Mouse (Mus musculus): ENCODE data around the gene Skil. TPM values are rescaled to one million over a fixed set of nuclear protein-coding genes. Genes with fewer than 3 reads are reported as not detected.

Gene Skil
- 20.4 and 23.5 TPM in 2 replicates for polyA plus RNA-seq (2015; fragmentation: Nextera tagmentation; extraction: Ambion mirVana)

DNA sequence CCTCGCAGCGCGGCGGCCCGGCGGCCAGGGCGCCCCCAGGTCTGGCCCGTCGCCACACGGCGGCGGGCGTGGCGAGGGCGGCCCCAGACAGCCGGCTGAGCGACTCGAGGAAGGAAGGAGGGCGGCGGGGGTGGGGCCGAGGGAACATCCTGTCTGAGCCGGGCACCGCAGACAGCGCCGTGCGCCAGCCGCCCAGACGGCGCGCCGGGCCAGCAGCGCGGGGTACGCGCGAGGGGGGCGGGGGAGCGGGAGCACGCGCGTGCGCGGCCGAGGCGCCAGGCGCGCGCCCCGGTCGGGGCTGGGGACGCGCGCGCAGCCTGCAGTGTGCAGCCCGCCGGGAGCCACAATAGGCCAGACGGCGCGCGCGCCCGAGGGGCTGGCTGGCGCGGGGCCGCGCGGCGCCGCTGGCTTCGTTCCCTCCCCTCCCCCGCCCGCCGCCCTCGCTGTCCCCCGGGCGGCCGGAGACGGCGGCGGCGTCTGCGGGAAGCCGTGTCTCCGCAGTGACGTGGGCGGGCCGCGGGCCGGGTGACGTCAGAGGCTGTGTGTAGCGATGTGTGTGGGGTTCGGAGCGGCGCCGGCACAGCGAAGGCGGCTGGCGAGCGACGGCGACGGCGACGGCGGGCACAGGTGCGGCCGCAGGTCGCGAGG lies at the start of gene Skil:
Gene Skil (plus strand): TSS at position 528 of the 648 bp plus-strand sequence.
- 0% methylated on average over 31 of the region's 109 CpGs for WGBS
- Histone ChIP-seq H3K9me3 (ENCODE audit: control insufficient read depth, low read length) (no peaks in the 10 kb centered on the region), H3K4me2 (ENCODE audit: low read length) (peak within 1 kb of the TSS; percentile 82), H3K36me3 (ENCODE audit: control insufficient read depth, insufficient read depth, low read length) (0 out of 2 replicates have a peak, but pooled peaks cover 2% of the 10 kb centered on the region), H3K4me1 (ENCODE audit: control insufficient read depth, insufficient read depth, low read depth, low read length) (peaks cover 28% of the 10 kb centered on the region), H3K27me3 (replicated peaks; ENCODE audit: control insufficient read depth, insufficient read depth, low read length) (no peaks in the 10 kb centered on the region), H3K4me3 (ENCODE audit: low read length) (peak within 1 kb of the TSS; percentile 86), H3K27ac (ENCODE audit: low read depth, low read length) (peak within 1 kb of the TSS; percentile 100), H3K9ac (ENCODE audit: low read depth, low read length) (peak within 1 kb of the TSS; percentile 96)
- peak; percentile 96 for ATAC-seq

DNA sequence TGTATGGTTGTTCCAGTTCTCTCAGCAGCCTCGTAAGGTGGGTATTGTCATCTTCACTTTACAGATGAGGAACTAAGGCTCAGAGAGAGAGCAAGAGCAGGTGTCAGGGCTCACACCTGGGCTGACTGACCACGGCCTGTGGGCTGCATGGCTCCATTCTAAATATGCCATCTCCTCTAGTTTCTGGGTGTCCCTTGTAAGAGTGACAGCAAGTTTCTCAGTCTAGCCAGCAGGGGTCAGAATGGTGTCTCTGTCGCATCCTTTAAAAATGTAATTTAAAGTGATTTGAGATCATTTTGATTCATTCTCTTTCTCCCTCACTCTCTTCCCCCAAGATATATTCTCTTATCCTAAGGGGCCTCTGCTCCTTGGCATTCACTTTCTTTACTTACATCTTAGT lies 47.6 kb upstream of the Skil start:
- WGBS = 66% methylated on average over 3 of the region's 3 CpGs
- no peak overlapping the region for H3K4me2 ChIP-seq (ENCODE audit: low read length)
- H3K9me3 ChIP-seq (ENCODE audit: control insufficient read depth, low read length) = no peaks in the 10 kb centered on the region
- peaks cover 6% of the 10 kb centered on the region; the same call in 1 of the 2 replicates for H3K36me3 ChIP-seq (ENCODE audit: control insufficient read depth, insufficient read depth, low read length)
- no peak overlapping the region for H3K9ac ChIP-seq (ENCODE audit: low read depth, low read length)
- no peaks in the 10 kb centered on the region for H3K27me3 ChIP-seq (replicated peaks; ENCODE audit: control insufficient read depth, insufficient read depth, low read length)
- H3K4me3 ChIP-seq (ENCODE audit: low read length) = no peak overlapping the region
- no peak for ATAC-seq
- H3K27ac ChIP-seq (ENCODE audit: low read depth, low read length) = no peak overlapping the region
- no peaks in the 10 kb centered on the region for H3K4me1 ChIP-seq (ENCODE audit: control insufficient read depth, insufficient read depth, low read depth, low read length)

- no peak overlapping the region for H3K4me3 ChIP-seq (ENCODE audit: low read length)
- H3K27me3 ChIP-seq (replicated peaks; ENCODE audit: control insufficient read depth, insufficient read depth, low read length) = no peaks in the 10 kb centered on the region
- H3K36me3 ChIP-seq (ENCODE audit: control insufficient read depth, insufficient read depth, low read length) = peaks cover 6% of the 10 kb centered on the region; the same call in 1 of the 2 replicates
- ATAC-seq = no peak
- H3K9ac ChIP-seq (ENCODE audit: low read depth, low read length) = no peak overlapping the region
- H3K9me3 ChIP-seq (ENCODE audit: control insufficient read depth, low read length) = no peaks in the 10 kb centered on the region
- H3K4me1 ChIP-seq (ENCODE audit: control insufficient read depth, insufficient read depth, low read depth, low read length) = no peaks in the 10 kb centered on the region
- no peak overlapping the region for H3K4me2 ChIP-seq (ENCODE audit: low read length)
- no peak overlapping the region for H3K27ac ChIP-seq (ENCODE audit: low read depth, low read length)
- WGBS = 90% methylated on average over 5 of the region's 5 CpGs
Measured at GRCm38 (mm10) chr3:31049087-31049486, 45.8 kb upstream of the Skil start.

DNA sequence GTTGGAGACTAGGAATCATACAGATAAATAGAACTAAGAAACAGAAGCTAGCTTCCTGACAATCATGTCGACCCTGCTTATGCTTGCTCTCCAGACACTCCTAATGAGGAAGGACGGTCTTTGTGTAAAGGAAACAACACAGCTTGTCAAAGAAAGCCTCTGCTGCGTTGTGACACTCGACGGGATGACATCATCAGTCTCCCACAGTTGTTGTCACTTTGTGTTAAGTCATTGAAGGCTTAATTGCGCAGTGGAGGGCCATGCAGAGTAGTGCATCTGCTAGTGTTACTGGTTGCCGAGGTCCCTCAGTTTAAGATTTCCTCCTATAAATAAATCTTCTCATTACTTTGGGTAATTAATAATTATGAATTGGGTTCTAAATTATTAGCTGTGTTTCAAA lies 44.5 kb upstream of the Skil start:
- Histone ChIP-seq H3K4me1 (ENCODE audit: control insufficient read depth, insufficient read depth, low read depth, low read length) (no peaks in the 10 kb centered on the region), H3K9me3 (ENCODE audit: control insufficient read depth, low read length) (no peaks in the 10 kb centered on the region), H3K27ac (ENCODE audit: low read depth, low read length) (no peak overlapping the region), H3K9ac (ENCODE audit: low read depth, low read length) (no peak overlapping the region), H3K36me3 (ENCODE audit: control insufficient read depth, insufficient read depth, low read length) (peaks cover 6% of the 10 kb centered on the region; the same call in 1 of the 2 replicates), H3K4me2 (ENCODE audit: low read length) (no peak overlapping the region), H3K27me3 (replicated peaks; ENCODE audit: control insufficient read depth, insufficient read depth, low read length) (no peaks in the 10 kb centered on the region), H3K4me3 (ENCODE audit: low read length) (no peak overlapping the region)
- peak; percentile 79; the same call in 1 of the 2 replicates for ATAC-seq
- 66% methylated on average over 7 of the region's 7 CpGs for WGBS

GRCm38 (mm10) chr3:31051730-31052129 lies 43.1 kb upstream of the Skil start:
- Histone ChIP-seq H3K9ac (ENCODE audit: low read depth, low read length) (no peak overlapping the region), H3K27me3 (replicated peaks; ENCODE audit: control insufficient read depth, insufficient read depth, low read length) (no peaks in the 10 kb centered on the region), H3K4me3 (ENCODE audit: low read length) (no peak overlapping the region), H3K9me3 (ENCODE audit: control insufficient read depth, low read length) (no peaks in the 10 kb centered on the region), H3K27ac (ENCODE audit: low read depth, low read length) (no peak overlapping the region), H3K4me1 (ENCODE audit: control insufficient read depth, insufficient read depth, low read depth, low read length) (peaks cover 3% of the 10 kb centered on the region; the same call in 1 of the 2 replicates), H3K4me2 (ENCODE audit: low read length) (no peak overlapping the region), H3K36me3 (ENCODE audit: control insufficient read depth, insufficient read depth, low read length) (peaks cover 4% of the 10 kb centered on the region; the same call in 1 of the 2 replicates)
- 79% methylated on average over 9 of the region's 9 CpGs for WGBS
- ATAC-seq = no peak

DNA sequence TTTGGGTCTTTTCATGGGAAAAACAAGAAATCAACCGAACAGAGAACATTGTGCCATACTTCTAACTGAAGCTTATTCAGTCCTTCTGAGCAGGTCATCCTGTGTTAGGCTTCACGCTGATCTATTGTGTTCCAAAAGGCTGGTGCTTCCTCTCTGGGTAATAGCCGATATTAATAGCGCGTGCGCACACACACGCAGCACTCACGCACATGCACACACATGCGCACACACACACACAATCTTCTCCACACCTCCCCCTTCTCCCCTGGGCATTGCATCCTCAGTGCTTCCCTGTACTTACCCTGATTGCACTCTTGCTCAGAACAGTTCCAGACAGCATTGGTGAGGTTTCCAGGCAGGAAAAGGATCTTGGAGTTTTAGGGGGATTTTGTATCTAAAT lies 41.7 kb upstream of the Skil start:
- H3K36me3 ChIP-seq (ENCODE audit: control insufficient read depth, insufficient read depth, low read length) = peaks cover 4% of the 10 kb centered on the region; the same call in 1 of the 2 replicates
- ATAC-seq = no peak
- H3K9ac ChIP-seq (ENCODE audit: low read depth, low read length) = no peak overlapping the region

GRCm38 (mm10) chr3:31054888-31055287 lies 40.0 kb upstream of the Skil start:
- H3K27me3 ChIP-seq (replicated peaks; ENCODE audit: control insufficient read depth, insufficient read depth, low read length) = no peaks in the 10 kb centered on the region
- WGBS = 94% methylated on average over 8 of the region's 8 CpGs
- H3K4me3 ChIP-seq (ENCODE audit: low read length) = no peak overlapping the region
- H3K4me2 ChIP-seq (ENCODE audit: low read length) = no peak overlapping the region
- H3K36me3 ChIP-seq (ENCODE audit: control insufficient read depth, insufficient read depth, low read length) = peaks cover 4% of the 10 kb centered on the region; the same call in 1 of the 2 replicates
- H3K9ac ChIP-seq (ENCODE audit: low read depth, low read length) = no peak overlapping the region
- no peaks in the 10 kb centered on the region for H3K9me3 ChIP-seq (ENCODE audit: control insufficient read depth, low read length)
- ATAC-seq = no peak
- peaks cover 3% of the 10 kb centered on the region; the same call in 1 of the 2 replicates for H3K4me1 ChIP-seq (ENCODE audit: control insufficient read depth, insufficient read depth, low read depth, low read length)
- no peak overlapping the region for H3K27ac ChIP-seq (ENCODE audit: low read depth, low read length)

More for the DNA sequence above, 41.7 kb upstream of the Skil start:
- H3K9me3 ChIP-seq (ENCODE audit: control insufficient read depth, low read length) = no peaks in the 10 kb centered on the region
- H3K4me2 ChIP-seq (ENCODE audit: low read length) = no peak overlapping the region
- 87% methylated on average over 9 of the region's 9 CpGs for WGBS
- no peak overlapping the region for H3K27ac ChIP-seq (ENCODE audit: low read depth, low read length)
- H3K27me3 ChIP-seq (replicated peaks; ENCODE audit: control insufficient read depth, insufficient read depth, low read length) = no peaks in the 10 kb centered on the region
- no peak overlapping the region for H3K4me3 ChIP-seq (ENCODE audit: low read length)
- peaks cover 3% of the 10 kb centered on the region; the same call in 1 of the 2 replicates for H3K4me1 ChIP-seq (ENCODE audit: control insufficient read depth, insufficient read depth, low read depth, low read length)

- Histone ChIP-seq H3K27ac (ENCODE audit: low read depth, low read length) (no peak overlapping the region), H3K36me3 (ENCODE audit: control insufficient read depth, insufficient read depth, low read length) (no peaks in the 10 kb centered on the region), H3K27me3 (replicated peaks; ENCODE audit: control insufficient read depth, insufficient read depth, low read length) (no peaks in the 10 kb centered on the region), H3K9ac (ENCODE audit: low read depth, low read length) (0 out of 2 replicates have a peak overlapping the region, but pooled peaks have one; percentile 25), H3K4me2 (ENCODE audit: low read length) (peak overlapping the region; percentile 65), H3K4me3 (ENCODE audit: low read length) (peak overlapping the region; percentile 40), H3K4me1 (ENCODE audit: control insufficient read depth, insufficient read depth, low read depth, low read length) (peaks cover 3% of the 10 kb centered on the region; the same call in 1 of the 2 replicates), H3K9me3 (ENCODE audit: control insufficient read depth, low read length) (no peaks in the 10 kb centered on the region)
- 32% methylated on average over 17 of the region's 17 CpGs for WGBS
- peak; percentile 64 for ATAC-seq
Measured at GRCm38 (mm10) chr3:31056047-31056650, 38.7 kb upstream of the Skil start.
